Mouse (Mus musculus) thymus, postnatal 4 days (tissue): ENCODE measurements at regions not wholly inside any gene's neighbourhood (a gene's known extent, or its start where the extent isn't known, plus 50 kb on each side); places are given as distances from the start of the nearest gene placed in this dataset.

Source experiments
- DNase-seq: peaks from one replicate; pipeline ENCODE4 v3.0.0; 2021

DNA sequence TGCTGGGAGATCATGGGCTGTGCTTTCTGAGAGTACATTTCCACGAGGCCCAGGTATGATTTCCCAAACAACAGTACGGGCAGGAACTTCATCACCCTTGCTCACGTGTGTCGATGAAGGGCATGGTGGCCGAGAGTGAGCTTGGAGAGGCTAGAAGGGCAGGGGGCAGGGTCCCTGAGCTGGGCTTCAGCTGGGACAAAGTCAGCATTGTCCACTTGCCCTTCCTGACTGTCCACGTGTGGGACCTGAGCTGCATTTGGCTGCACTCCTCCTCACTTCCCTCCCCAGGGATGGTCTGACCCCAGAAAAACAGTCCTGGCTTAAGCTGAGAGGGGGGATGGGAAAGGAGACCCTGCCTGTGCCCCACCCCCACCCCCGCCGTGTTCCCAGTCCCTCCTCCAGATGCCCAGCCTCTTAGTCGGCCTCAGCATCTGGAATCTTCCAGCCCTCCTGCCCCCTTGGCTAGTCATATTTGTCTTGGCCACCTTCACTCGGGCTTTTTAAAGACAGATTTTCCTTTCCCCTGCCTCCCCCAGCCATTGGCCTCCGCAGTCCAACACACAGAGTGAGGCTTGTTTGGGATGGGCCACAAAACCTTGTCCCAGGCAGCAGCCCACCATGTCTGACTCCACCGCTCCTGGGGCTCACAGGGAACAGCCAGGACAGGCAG lies 58.6 kb downstream of the Isg20 start:
- DNase-seq, result no peak

DNA sequence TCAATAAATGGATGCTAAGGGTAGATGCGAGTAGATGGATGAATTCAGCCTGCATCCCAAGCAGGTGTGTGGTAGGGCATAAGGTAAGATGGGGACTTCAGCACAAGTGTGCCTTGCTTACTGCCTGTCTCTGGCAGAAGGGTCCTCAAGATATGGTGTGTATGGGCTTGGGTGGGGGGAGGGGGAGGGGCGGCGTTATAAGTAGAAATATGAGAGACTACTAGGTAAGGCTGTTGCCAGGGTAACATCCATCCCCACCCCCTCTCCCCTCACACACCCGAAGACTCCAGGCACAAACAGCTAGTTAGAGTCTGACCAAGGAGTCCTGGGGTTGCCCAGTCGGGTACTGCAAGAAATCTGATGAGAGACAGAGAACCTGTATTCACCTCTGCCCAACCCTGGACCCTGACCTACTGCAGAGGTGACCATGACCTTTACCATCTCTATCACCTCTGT lies 63.5 kb upstream of the Acan start:
- DNase-seq, result no peak

DNA sequence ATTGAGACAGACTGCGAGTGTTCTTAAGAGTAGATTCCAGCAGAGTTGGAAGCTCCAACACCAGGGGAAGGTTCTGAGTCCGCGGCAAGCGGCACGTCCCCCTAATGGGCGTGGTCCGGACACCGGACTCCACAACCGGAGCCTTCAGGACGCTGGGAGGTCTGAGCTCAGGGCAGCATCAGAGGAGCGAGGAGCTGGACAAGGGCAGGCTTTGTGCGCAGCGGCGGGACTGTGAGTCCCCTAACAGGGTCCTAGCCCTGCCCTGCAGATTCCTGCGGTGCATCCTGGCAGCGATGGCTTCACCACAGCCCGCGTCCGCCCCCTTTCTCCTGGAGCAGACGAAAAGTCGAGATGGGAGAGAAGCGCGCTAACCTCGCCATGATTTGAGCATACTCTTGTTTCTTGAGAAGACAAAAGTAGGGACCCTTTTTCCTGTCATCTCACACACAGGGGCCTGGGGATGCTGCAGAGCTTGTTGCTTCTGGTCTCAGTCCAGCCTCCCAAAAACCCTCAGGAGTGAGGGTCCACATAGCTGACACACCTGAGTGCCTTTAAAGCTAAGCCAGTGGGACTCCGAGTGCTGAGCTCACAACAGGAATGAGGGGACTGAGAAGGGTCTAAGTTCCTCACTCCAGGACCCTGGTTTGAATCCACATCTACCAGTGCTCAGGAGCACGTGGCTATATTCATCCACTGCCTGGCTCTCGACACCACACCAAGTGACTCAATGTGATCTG lies 62.8 kb upstream of the Acan start:
- DNase-seq, result peak; percentile 7

DNA sequence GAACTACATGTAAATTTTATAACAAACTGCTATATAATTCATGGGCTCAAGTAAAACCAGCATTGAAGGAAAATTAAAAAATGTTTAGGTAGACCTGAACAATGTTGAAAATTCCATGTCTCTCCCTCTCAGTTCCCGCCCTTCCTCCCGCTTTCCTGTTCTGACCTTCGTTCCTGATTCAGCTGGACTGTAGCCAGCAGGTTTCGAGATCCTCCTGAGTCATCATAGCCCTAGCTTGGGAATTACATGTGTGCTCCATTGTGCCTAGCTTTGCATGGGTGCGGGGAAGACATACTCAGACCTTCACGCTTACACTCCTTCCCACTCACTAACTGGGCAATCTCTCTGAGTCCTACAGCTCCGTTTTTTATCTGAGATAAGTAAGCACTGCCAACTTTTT lies 60.3 kb upstream of the Acan start:
- no peak for DNase-seq

DNA sequence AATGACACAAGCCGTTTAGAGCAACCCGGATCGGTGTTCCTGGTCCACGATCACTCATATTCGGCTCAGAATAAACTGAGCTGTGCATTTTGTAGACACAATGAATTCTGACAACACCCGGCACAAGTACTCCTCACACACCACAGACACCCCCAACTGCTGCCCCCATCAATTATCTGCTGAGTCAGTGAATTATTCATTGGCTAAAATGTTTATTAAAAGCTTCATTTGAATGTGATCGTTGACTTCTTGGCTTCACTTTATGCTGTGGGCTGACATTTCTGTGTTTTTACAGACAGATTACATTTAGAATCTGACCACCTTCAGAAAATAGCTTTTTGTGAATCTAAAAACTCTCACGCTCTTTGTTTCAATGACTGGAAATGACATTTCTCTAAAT lies 59.1 kb upstream of the Acan start:
- no peak for DNase-seq

DNA sequence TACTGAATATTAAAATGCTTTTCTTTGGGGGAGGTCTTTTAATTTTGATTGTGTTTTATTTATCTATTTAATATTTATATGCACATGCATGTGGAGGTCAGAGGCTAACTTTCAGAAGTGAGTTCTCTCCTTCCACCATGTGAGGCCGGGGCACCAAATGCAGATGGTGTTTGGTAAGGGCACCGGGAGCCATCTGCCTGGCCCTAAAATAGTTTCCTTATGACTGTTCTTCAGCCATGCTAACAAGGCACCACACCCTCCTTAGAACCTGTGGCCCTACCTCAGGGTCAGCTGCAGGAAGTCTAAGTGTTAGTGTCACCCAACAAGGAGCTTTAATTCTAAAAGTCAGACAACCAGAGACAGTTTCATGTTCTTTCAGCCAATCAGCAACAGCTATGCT lies 58.2 kb upstream of the Acan start:
- DNase-seq, result no peak

DNA sequence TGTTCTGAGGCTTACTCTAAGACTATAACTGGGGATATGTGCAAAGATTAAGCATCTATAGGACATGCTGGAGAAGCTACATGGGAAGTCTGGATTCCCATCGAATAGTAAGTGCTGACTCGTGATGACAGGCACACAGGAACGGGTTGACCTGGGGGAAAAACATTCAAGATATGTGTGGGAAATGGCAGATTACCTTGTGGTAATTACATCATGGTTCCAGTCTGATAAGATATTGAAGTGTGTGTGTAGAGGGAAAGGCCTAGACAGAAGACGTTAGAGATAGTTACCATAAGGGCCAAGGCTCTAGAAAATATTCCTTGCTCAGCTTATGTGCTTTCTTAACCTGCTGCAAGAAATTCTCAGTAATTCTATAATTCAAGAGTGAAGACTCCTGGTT lies 57.5 kb upstream of the Acan start:
- DNase-seq, result no peak
